Mouse (Mus musculus): ENCODE data around the gene Dennd1b.

DNA sequence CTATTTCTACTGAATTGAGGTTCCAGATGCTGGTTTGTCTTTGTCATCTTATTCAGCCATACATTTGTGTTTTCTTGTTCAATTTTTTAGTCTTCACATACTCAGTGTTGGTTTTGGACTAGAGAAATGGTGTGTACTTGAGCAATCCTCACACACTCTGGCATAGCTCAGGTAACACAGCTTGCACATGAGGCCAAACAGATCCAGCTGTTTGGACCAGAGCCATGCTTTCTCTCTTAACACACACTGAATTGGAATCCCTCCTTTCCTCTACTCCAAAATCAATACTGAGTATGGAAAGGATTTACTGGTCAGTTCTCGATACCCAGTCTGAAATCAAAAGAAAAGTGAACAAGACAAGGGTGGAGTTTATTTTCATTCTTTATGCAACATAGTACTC lies 69.2 kb downstream of the Dennd1b start:
- no peak for TF ChIP-seq POLR2A (IDR thresholded peaks at IDR 0.05; ENCODE audit: low read depth, low read length)
- no peak for TF ChIP-seq CTCF (IDR thresholded peaks at IDR 0.05; ENCODE audit: extremely low read depth, insufficient read depth, insufficient read length, insufficient replicate concordance)
